Mouse (Mus musculus): ENCODE measurements around the gene Epb41l3.

- TF ChIP-seq MAFK (IDR thresholded peaks at IDR 0.05; ENCODE audit: insufficient read depth, low read depth, low read length) (no peak), ZNF384 (IDR thresholded peaks at IDR 0.05; ENCODE audit: low read depth, low read length) (no peak)
These were observed 154.7 kb downstream of the Epb41l3 start for GRCm38 (mm10) chr17:69230131-69230621.

All from ES-E14 (cell line).